Mouse (Mus musculus) kidney, adult 8-10 months (tissue): ENCODE measurements around the gene Sf3b3.
A peak's percentile ranks its signal among the peaks of the same experiment; 100 is the strongest.

Experiments
- DNase-seq, 2 experiments: peaks; one replicate each; pipeline ENCODE4 v3.0.0; 2022

Sf3b3 gene

DNA sequence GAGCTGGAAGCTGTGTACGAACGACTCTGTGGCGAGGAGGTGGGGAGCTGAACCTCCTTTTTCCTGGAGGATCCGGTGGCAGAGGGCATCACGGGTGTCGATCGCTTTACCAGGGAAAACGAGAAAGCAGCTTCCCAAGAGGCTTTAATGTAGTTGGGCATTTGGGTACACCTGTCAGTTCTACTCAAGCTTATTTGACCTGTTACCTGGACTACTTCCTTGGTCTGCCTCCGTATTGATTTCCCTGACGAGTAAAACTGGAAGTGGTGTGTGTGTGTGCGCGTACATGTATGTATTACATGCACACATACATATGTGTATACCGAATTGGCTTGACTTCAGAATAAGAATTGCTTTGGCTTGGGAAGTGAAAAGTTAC is 573 bp upstream of the Sf3b3 start:
- DNase-seq: no peak

DNA sequence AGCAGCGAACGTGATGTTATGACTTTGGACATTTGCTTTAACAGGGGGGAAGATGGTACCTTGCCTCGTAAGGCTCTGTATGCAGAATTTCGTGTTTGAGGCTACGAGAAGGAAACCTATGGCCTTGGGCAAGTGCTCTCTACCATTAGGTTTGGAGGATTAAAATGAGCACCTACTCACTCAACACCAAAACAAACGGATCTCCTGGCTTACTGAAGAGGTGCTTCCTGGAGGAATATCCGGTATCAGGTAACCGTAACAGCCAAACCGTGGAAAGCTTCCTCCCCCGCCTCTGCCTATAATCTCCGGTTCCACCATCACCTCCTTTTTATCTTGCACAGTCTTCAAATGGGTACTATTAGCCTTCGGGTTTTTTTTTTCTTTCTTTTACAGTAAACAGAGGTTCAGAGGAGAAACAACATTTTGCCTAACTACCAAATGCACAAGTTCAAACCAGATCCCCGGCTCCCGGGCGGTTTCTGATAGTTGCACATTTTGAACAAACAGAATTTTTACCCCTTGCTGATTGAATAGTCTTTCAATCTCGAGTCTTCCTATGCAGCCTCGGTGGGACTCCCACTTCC is 674 bp downstream of the Sf3b3 start:
- DNase-seq: no peak

DNA sequence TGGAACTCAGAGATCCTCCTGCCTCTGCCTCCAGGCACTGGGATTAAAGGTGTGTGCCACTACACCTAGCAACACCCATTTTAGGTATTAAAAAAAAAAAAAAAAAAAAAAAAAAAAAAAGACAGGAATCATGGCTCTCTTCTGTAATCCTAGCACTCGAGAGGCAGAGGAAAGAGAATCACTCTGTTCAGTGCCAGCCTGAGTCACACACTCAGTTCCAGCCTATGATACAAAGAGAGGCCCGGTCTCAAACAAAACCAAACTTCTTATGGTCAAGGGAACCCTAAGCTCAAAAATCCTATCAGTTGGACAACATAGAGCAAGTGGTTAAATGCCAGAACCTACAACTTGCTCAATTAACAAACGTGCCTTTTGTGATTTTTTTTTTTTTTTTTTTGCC is 1.6 kb downstream of the Sf3b3 start:
- DNase-seq: no peak

DNA sequence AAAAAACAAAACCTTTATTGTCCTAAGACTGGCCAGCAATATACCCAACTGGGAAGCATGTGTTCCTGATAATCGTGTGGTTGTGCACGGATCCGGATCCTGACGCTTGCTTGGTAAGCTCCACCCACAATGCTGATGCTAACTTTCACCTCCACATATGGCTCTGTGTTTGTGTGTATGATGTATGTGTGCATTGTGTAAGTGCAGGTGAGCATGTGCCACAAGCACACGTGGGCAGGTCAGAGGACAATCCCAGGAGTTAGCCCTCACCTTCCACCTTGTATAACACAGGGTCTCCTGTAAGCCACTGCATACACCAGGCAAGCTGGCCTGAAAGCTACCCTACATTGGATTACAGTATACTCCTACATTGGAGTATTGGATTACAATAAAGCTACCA is 3.4 kb downstream of the Sf3b3 start:
- DNase-seq: no peak

DNA sequence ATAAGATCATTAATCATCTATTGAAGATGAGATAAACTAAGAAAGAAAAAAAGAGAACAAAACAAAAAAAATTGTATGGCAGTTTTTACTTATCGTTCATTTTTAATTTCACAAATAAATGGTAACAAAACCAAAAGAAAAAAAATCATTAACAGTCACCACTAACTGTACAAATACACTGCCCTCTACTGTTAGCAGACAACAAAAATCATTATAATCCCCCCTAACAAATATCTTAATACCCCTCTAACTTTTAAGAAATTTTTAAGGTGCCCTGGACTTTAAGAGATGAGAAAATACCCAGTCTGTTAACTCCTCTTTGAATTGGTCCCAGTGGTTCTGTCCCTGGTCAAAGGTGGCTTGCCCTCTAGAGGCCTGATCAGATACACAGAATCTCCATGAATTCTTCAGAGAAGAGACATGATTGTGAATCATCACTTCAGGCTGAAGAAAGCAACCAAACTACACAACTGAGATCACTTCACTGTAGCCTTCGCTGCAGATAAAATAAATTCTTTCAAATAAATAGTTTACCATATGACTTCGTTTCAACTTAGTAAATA is 4.5 kb downstream of the Sf3b3 start:
- no peak for DNase-seq

DNA sequence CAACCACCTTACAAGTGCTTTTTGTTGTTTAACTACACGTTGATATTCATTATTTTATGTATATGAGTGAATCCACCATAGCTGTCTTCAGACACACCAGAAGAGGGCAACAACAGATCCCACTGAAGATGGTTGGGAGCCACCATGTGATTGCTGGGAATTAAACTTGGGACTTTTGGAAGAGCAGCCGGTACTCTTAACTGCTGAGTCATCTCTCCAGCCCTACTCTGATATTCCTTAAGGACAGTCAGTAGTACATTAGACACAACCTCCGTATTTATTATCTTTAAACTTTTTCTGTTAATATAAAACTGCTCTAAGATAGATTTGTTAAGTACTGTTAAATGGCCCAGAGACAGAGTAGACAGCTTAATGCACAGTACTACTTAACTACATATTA is 14.6 kb downstream of the Sf3b3 start:
- no peak for DNase-seq

DNA sequence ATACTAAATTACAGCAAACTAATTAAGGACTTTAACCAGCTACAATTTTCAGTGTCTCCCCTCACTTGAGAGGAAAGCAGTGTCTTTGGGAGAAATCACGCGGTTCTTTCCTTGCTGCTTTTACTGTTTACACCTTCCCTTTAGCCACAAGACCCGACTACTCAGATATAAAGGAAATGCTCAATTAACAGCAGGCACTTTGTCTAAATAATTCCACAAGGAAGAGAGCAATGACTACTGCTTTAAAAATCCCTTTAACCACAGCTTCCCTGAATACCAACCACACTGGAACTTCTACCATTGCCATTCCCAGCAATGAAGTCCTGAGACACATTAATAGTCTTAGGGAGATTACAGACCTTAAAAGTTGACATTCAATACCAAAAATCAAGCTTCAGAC is 18.1 kb downstream of the Sf3b3 start:
- DNase-seq: no peak

DNA sequence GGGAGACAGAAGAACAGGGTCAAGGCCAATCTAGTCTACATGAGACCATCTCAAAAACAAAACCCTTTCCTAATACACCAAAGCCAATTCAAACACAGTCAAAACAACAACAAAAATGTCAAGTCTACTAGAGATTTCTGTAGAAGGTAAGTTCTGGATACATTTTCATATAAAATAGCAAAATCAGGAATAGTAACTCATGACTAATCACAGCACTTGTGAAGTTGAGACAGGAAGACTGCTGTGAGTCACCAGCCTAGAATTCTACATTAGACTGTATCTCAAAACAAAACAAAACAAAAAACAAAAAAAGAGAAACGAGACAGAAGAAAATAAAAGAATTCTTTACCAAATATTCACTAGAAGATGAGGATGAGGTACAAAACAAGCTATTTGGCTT is 21.7 kb downstream of the Sf3b3 start:
- DNase-seq: no peak

DNA sequence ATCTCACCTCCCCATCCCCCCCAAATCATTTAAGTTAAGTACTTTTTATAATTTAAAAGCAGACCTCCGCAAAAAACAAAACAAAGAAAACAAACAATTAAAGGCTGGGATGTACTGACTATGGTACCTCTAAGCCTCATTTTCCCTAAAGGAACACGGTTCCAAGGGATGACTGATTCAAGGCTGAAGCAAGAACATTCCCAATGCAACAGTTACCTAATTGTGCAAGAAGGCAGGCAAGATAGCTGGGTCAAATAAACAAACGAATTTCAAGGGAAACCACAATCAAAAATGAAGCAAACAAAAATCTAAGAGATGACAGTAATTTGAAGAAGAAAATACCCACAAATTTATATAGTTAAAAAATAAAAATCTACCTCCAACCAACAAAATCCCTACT is 24.6 kb downstream of the Sf3b3 start:
- DNase-seq: no peak

DNA sequence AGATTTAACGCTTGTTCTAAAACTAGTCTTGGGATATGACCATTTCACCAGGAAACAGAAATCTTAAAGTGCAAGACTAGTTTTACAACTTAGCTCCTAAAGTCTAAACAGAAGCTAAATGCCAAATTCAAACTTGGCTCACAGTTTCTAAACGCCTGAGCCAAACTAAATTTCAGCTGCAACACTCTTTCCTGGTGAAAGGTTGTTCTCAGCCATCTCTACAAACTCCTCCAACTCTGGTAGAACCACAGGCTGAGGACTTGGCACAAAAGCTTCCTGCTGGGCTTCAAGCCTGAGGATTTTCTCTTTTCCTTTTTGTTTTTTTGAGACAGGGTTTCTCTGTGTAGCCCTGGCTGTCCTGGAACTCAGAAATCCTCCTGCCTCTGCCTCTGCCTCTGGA is 26.3 kb downstream of the Sf3b3 start:
- no peak for DNase-seq

DNA sequence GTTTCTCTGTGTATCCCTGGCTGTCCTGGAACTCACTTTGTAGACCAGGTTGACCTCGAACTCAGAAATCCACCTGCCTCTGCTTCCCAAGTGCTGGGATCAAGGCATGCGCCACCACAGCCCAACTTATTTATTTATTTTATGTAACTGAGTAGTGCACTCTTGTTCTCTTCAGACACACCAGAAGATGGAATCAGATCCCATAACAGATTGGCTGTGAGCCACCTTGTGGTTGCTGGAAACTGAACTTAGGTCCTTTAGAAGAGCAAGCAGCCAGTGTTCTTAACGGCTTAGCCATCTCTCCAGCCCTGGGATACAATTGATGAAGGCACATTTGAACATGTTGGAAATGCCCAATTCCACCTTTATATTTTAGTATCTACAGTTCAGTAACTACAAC is 28.0 kb downstream of the Sf3b3 start:
- DNase-seq: peak in 1 of 2 experiments; percentile 43

DNA sequence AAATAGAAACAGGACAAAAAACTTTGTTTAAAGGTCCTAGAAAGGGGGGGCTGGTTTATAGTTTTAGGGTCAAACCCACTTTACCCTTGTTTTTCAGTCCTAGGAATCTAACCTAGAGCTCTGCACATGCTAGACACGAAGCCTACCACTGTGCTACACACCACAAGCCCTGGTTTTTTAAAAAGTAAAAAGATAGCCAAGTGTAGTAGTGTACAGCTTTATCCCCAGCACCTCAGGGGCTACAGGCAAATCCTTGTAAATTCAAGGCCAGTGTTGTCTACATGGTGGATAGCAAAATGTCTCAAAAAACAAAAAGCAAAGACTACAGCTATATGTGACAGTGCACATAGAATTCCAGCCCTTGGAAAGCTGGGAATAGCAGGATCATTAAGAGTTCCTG is 29.6 kb downstream of the Sf3b3 start:
- no peak for DNase-seq

DNA sequence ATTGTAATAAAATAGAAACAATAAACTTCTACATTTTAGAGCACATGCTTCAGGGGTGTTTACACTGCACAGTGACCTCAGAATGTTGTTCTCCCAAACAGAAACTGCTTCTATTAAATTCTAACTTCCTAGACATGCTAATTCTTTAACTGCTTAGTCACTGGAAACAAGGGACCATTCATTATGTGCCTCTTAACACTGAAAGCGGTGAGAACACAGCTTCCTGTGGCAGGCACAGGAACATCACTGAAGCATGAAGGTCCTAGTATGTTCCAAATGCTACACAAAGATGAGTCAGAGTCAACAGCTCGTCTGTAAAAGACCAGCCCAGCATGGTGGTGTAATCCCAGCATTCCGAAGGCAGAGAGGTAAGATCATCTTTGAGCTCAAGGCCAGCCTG is 31.3 kb downstream of the Sf3b3 start:
- no peak for DNase-seq

DNA sequence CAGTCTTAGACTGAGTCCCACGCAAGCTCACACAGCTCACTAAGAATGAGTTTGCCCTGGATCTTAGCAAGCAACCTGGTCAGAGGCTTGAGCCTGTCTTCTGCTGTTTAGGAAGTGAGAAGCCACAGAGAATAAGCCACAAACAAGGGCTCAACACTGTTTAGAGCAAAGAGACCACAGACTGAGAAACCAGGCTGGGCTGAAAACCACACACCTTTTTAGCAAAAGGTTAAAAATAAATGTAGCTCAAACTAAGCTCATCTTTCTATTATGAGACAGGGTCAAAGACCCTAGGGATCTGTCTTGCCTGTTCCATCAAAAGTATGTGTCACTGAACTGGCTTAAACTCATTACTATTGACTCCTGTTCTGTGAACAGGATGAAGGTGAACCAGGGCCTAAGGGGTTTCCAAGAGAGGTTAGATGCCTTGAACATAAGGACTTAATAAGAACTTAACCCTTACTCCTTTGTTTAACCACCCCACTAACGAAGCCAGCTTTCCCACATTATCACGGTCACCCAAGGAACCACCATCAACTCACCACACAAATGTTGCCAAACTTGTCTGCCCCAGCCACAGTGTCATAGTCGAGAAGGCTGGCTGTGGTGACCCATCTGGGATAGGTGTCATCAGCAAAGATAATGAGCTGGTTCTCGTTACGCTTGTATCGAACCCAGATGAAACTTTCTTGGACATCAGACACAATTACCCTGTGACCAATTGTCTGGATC is 33.3 kb downstream of the Sf3b3 start:
- DNase-seq: no peak

DNA sequence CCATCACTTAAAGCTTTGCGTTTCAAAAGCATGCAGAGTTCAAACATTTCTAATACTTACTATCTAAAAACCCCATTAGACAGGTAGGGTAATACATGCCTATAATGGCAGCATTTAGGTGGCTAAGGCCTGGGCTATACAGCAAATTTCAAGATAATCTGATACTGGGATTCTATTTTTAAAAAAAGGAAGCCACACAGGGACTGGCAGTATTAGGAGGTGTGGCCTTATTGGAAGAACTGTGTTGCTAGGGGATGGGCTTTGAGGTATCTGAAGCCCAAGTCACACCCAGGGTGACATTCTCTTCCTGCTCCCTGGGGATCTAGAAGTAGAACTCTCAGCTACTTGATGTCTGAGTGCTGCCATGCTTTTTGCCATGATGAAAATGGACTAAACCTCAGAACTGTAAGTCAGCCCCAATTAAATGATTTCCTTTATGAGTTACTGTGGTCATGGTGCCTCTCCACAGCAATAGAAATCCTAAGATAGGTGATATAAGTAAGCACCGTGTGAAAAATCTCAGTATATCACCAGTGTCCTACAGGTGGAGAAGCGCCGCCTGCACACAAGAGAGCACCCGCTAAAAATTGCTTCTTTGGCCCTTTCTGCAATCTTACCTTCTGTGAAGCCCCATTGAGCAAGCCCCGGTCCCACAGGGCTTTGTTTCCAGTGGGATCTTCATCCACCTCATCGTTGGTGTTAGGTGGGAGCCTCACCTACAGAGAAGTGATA is 34.1 kb downstream of the Sf3b3 start:
- DNase-seq: no peak

DNA sequence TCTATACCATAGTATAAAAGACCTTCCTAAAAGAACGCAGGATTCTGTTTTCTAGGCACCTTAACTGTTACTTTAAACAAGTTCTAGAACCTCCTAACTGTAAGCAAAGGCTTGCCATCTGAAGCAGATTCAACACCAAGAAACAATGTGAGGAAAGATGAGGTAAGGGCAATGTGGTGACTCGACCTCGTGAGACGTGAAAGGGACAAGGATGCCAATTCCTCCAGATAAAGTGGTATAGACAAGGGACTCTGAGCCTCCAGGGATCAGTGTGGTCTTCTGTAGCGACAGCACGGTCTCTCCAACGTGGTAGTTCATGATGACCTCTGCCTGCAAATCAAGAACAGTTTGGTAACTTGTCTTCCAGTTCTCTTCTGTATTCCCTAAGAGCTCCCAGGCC is 34.8 kb downstream of the Sf3b3 start:
- no peak for DNase-seq

DNA sequence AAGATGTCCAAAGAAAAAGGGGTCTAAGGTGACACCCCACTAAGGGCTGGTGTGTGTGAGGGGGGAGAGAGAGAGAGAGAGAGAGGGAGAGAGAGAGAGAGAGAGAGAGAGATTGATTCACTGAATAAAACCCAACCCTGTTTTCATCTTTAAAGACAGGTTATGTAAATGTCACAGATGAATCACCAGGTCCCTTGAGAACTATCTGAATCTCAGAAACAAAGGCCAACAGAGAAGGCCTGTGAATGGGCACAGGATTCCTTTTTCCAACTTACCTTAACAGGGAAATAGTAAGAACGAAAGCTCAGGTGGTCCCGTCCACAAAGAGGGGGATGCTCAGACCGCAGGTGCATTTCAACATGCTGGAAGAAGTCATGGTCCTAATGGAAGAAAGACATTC is 35.5 kb downstream of the Sf3b3 start:
- DNase-seq: no peak

DNA sequence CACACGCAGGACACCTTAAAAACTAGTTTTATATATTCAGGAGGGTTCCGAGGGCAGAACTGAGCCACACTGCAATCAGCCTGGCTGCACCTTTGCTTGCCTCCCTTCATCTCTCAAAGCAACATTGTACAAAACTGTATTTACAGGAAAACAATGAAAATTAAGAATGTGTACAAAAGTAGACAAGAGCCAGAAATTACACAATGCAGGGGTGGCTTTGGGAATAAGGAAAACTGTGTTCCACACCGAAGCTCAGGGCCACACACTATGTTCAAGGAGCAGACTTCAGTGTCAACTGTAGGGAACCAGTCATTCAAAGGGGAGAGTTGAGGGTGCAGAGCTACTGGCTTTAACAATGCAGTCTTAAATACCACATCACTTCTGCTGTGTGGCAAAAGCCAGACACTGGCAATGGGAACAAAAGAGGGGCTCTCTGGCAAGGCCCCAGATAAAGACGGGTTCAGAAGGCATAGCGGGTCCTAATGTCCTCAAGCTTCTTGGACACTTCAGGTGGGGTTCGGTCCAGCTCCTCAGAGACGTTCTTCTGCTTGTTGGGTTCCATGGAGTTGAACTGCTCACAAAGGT is 36.0 kb downstream of the Sf3b3 start:
- no peak for DNase-seq

DNA sequence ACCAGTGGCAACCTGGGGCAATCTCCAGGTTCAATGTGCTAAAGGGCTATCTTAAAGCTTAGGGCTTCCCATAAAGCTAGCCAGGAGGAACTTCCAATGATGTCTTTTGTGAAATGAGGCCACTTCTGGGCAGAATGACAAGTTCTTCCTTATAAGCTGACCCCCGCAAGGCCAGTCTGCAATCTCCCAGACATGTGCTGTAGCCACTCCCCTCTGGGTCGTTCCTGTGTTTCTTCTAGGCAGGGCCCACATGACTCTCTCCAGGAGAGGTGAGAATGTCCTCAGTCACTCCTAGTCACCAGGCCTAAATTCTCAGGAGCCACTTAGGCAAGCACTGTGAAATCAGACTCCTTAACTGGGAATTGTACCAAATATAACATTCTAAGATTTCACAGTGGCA is 36.8 kb downstream of the Sf3b3 start:
- DNase-seq: no peak

DNA sequence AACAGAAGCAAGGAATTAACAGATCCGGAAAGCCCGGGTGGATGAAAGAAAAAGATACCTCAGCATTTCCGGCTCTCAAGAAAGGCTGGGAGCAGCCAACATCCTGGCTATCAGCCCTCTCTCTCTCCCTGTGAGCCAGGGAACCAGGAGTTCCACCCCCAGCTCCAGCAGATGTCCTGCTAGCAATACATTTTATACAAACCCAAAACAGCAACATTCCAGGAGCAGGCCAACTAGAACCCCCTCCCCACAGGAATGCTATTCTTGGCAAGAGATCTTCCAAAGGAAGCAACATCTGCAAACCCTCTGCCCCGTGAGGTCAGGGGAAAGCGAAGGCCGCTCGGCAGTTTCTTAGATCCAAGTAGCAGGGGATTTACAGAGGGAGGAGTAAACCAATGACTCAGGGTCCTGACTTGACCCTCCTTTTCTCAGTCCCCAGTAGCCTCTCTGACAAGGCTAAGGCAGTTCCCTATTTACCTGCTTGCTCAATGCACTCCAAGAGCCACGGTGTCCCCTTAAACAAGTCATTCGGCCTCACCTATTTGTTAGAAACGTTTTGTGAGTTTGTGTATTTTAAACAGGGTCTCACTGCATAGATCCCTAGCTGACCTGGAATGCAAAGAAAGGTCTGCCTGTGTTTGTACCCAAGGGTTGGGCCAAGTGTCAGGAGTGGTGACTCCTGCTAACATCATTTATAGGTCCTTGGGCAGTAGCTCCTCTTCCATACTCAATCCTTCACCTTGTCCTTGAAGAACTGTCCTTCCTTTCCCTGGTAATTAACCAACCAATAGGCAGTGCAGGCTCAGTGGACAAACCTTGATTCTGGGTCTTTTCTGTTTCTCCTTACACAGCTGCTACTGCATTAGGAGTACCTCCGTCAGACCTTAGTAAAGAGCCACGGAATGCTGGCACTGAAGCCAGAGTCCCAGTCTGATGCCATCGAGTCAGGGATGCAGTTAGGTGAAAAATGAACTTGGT is 37.8 kb downstream of the Sf3b3 start:
- peak in 1 of 2 experiments; percentile 28 for DNase-seq

DNA sequence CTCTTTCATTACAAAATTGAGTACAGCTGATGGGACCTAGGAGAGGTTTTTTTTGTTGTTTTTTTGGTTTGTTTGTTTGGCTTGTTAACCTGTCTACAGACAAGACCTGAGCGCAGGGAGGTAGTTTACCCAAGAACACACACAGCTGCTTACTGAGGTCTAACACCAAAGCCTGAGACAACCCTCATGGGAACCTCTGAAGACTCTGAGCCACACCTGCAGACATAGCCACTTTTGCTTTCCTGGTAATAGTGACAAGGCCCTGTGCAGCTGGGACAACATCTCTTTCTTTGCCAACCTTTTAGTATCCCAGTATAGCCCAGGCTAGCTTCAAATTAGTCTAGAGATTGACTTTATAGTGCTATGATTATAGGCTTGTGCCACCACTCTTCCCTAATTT is 40.4 kb downstream of the Sf3b3 start:
- DNase-seq: no peak

DNA sequence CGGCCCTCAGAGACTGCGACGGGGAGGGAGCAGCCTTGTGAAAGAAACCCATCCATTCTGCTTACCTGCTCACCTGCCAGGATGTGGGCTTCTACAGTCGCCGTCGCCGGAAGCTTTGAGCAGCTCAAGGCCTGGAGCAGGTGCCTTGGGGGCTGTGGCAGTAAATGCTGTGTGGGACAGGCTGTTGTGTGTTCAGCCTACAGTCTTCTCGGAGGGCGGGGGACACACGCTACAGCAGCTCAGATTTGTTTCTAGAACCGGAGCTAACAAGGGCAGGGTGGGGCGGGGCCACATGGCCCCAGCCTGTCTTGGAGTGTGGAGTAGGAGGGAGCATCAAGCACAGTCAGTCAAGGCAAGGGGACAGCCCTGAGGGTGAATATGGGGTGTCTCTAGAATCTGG is 40.9 kb downstream of the Sf3b3 start, which contains the start of gene Il34:
Gene Il34 (minus strand): TSS at position 256 of the 400 bp plus-strand sequence.
- DNase-seq: no peak
